Mouse (Mus musculus): ENCODE measurements around the gene Dcst1. TPM values are rescaled to one million over a fixed set of nuclear protein-coding genes. Genes with fewer than 3 reads are reported as not detected.

Dcst1 gene
- polyA plus RNA-seq, 1 experiment from 2014 or later = 0.37 TPM

GRCm38 (mm10) chr3:89391663-89392511 lies 26.8 kb upstream of the Dcst1 start:
- H3K27ac ChIP-seq (replicated peaks; ENCODE audit: low read depth, low read length) = no peak overlapping the region
- H3K27me3 ChIP-seq (ENCODE audit: control insufficient read depth, insufficient read depth, low read length) = peaks cover 6% of the 10 kb centered on the region; the same call in 1 of the 2 replicates
- H3K4me1 ChIP-seq (ENCODE audit: control insufficient read depth, insufficient read depth, low read length) = peaks cover 38% of the 10 kb centered on the region
- WGBS = under 1% methylated on average over 49 of the region's 56 CpGs
- peak overlapping the region; percentile 56 for H3K9ac ChIP-seq (ENCODE audit: low read length)
- H3K4me3 ChIP-seq (ENCODE audit: low read depth, low read length) = peak overlapping the region; percentile 50
- ATAC-seq (ENCODE audit: insufficient number of reproducible peaks, low FRiP score, low TSS enrichment, low read depth) = no peak
- H3K36me3 ChIP-seq (ENCODE audit: control insufficient read depth, insufficient read depth, low read length) = no peaks in the 10 kb centered on the region
- no peaks in the 10 kb centered on the region for H3K9me3 ChIP-seq (ENCODE audit: control insufficient read depth, low read length)
- DNase-seq (ENCODE audit: low spot score) = peak; percentile 64
- peak overlapping the region; percentile 99 for H3K4me2 ChIP-seq (ENCODE audit: low read depth, severe bottlenecking)

DNA sequence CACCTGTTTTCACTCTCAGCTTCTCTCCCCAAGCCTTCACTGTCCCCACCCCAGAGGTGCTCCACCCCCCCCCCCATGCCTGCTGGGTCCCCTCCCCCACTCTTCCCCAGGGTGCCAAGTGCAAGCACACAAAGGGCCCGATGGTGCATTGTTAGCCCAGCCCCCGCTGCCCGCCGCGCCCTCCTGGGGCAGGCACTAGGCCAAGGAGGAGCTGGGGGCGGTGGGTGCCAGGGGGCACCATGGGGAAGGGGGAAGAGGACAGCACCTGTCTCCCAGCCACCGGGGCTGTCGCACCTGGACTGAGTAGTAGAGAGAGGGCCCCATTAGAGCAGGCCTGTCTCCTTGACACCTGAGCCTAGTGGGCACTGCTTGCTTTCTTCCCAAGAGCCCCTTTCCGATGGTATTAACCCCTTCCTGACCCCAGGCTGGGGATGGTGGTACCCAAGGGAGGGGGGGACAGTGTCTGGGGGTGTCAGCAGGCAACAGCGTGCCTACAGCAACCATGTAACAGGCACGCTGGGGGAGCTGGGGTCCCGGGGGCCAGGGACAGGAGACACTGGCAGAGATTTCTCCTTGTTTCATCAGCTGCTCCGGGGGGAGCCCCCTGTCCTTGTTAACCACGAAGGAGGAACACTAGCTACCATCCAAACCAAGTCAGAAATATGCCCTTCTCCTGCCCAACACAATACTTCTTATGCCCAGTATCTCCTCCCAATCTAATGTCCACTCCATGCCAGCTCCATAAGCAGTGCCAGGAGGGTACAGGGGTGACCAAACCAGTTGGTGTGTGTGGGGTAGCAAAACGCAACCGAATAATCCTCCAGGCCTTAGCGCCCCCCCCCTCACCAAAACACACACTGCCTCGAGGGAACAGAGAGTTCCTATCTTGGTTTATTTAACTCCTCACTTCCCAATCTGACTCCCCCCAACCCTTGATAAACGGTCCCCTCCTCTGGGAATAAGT lies 25.9 kb upstream of the Dcst1 start:
- Histone ChIP-seq H3K27ac (replicated peaks; ENCODE audit: low read depth, low read length) (no peak overlapping the region), H3K36me3 (ENCODE audit: control insufficient read depth, insufficient read depth, low read length) (no peaks in the 10 kb centered on the region), H3K9me3 (ENCODE audit: control insufficient read depth, low read length) (no peaks in the 10 kb centered on the region), H3K4me1 (ENCODE audit: control insufficient read depth, insufficient read depth, low read length) (peaks cover 39% of the 10 kb centered on the region), H3K4me2 (ENCODE audit: low read depth, severe bottlenecking) (peak overlapping the region; percentile 99), H3K4me3 (ENCODE audit: low read depth, low read length) (peak overlapping the region; percentile 50), H3K9ac (ENCODE audit: low read length) (no peak overlapping the region), H3K27me3 (ENCODE audit: control insufficient read depth, insufficient read depth, low read length) (peaks cover 6% of the 10 kb centered on the region; the same call in 1 of the 2 replicates)
- ATAC-seq (ENCODE audit: insufficient number of reproducible peaks, low FRiP score, low TSS enrichment, low read depth) = no peak
- WGBS = 9% methylated on average over 19 of the region's 19 CpGs
- DNase-seq (ENCODE audit: low spot score) = no peak

DNA sequence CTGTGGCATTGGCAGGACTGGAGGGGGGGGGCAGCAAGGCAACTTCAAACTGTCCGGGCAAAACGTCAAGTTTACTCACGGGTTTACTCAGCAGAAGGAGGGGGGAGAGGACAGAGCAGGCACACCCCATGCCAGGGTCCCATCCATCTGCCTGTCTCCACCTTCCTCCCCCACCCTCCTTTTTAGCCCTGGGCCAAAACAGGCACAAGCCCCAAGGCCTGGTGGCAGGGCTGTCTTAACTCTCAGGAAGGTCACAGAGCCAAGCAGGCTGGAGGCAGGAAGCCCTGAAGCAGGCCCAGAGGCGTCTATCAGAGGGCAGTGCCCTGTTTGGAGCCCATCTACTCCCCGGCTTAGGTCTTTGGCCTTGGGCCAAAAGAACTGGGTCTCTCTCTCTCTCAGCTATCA lies 25.1 kb upstream of the Dcst1 start:
- Histone ChIP-seq H3K9ac (ENCODE audit: low read length) (no peak overlapping the region), H3K27ac (replicated peaks; ENCODE audit: low read depth, low read length) (no peak overlapping the region), H3K4me2 (ENCODE audit: low read depth, severe bottlenecking) (no peak overlapping the region)

GRCm38 (mm10) chr3:89388901-89389740 lies 24.1 kb upstream of the Dcst1 start:
- Histone ChIP-seq H3K9ac (ENCODE audit: low read length) (no peak overlapping the region), H3K27me3 (ENCODE audit: control insufficient read depth, insufficient read depth, low read length) (peaks cover 6% of the 10 kb centered on the region; the same call in 1 of the 2 replicates), H3K4me1 (ENCODE audit: control insufficient read depth, insufficient read depth, low read length) (peaks cover 35% of the 10 kb centered on the region), H3K4me3 (ENCODE audit: low read depth, low read length) (no peak overlapping the region), H3K4me2 (ENCODE audit: low read depth, severe bottlenecking) (no peak overlapping the region), H3K9me3 (ENCODE audit: control insufficient read depth, low read length) (no peaks in the 10 kb centered on the region), H3K36me3 (ENCODE audit: control insufficient read depth, insufficient read depth, low read length) (no peaks in the 10 kb centered on the region), H3K27ac (replicated peaks; ENCODE audit: low read depth, low read length) (no peak overlapping the region)
- ATAC-seq (ENCODE audit: insufficient number of reproducible peaks, low FRiP score, low TSS enrichment, low read depth) (no peak), DNase-seq (ENCODE audit: low spot score) (no peak)
- 58% methylated on average over 6 of the region's 6 CpGs for WGBS

More for the DNA sequence above, 25.1 kb upstream of the Dcst1 start:
- DNase-seq (ENCODE audit: low spot score) (no peak), ATAC-seq (ENCODE audit: insufficient number of reproducible peaks, low FRiP score, low TSS enrichment, low read depth) (no peak)
- Histone ChIP-seq H3K4me3 (ENCODE audit: low read depth, low read length) (no peak overlapping the region), H3K27me3 (ENCODE audit: control insufficient read depth, insufficient read depth, low read length) (peaks cover 6% of the 10 kb centered on the region; the same call in 1 of the 2 replicates), H3K9me3 (ENCODE audit: control insufficient read depth, low read length) (no peaks in the 10 kb centered on the region), H3K36me3 (ENCODE audit: control insufficient read depth, insufficient read depth, low read length) (no peaks in the 10 kb centered on the region), H3K4me1 (ENCODE audit: control insufficient read depth, insufficient read depth, low read length) (peaks cover 36% of the 10 kb centered on the region)
- WGBS = 50% methylated on average over 5 of the region's 5 CpGs

- no peak overlapping the region for H3K27ac ChIP-seq (replicated peaks; ENCODE audit: low read depth, low read length)
- peaks cover 6% of the 10 kb centered on the region; the same call in 1 of the 2 replicates for H3K27me3 ChIP-seq (ENCODE audit: control insufficient read depth, insufficient read depth, low read length)
- H3K9me3 ChIP-seq (ENCODE audit: control insufficient read depth, low read length) = no peaks in the 10 kb centered on the region
- no peak overlapping the region for H3K4me2 ChIP-seq (ENCODE audit: low read depth, severe bottlenecking)
- DNase-seq (ENCODE audit: low spot score) = no peak
- H3K4me1 ChIP-seq (ENCODE audit: control insufficient read depth, insufficient read depth, low read length) = peaks cover 31% of the 10 kb centered on the region
- 73% methylated on average over 11 of the region's 11 CpGs for WGBS
- no peak overlapping the region for H3K9ac ChIP-seq (ENCODE audit: low read length)
- no peak overlapping the region for H3K4me3 ChIP-seq (ENCODE audit: low read depth, low read length)
- no peak for ATAC-seq (ENCODE audit: insufficient number of reproducible peaks, low FRiP score, low TSS enrichment, low read depth)
- H3K36me3 ChIP-seq (ENCODE audit: control insufficient read depth, insufficient read depth, low read length) = no peaks in the 10 kb centered on the region
These were observed 23.3 kb upstream of the Dcst1 start for GRCm38 (mm10) chr3:89388134-89388881.

- Histone ChIP-seq H3K9ac (ENCODE audit: low read length) (no peak overlapping the region), H3K9me3 (ENCODE audit: control insufficient read depth, low read length) (no peaks in the 10 kb centered on the region), H3K4me1 (ENCODE audit: control insufficient read depth, insufficient read depth, low read length) (peaks cover 29% of the 10 kb centered on the region), H3K4me2 (ENCODE audit: low read depth, severe bottlenecking) (no peak overlapping the region), H3K27me3 (ENCODE audit: control insufficient read depth, insufficient read depth, low read length) (peaks cover 4% of the 10 kb centered on the region; the same call in 1 of the 2 replicates), H3K27ac (replicated peaks; ENCODE audit: low read depth, low read length) (no peak overlapping the region), H3K4me3 (ENCODE audit: low read depth, low read length) (no peak overlapping the region), H3K36me3 (ENCODE audit: control insufficient read depth, insufficient read depth, low read length) (no peaks in the 10 kb centered on the region)
- DNase-seq (ENCODE audit: low spot score) = no peak
- WGBS = 83% methylated on average over 11 of the region's 11 CpGs
- no peak for ATAC-seq (ENCODE audit: insufficient number of reproducible peaks, low FRiP score, low TSS enrichment, low read depth)
These were observed 22.6 kb upstream of the Dcst1 start for GRCm38 (mm10) chr3:89387632-89388031.

DNA sequence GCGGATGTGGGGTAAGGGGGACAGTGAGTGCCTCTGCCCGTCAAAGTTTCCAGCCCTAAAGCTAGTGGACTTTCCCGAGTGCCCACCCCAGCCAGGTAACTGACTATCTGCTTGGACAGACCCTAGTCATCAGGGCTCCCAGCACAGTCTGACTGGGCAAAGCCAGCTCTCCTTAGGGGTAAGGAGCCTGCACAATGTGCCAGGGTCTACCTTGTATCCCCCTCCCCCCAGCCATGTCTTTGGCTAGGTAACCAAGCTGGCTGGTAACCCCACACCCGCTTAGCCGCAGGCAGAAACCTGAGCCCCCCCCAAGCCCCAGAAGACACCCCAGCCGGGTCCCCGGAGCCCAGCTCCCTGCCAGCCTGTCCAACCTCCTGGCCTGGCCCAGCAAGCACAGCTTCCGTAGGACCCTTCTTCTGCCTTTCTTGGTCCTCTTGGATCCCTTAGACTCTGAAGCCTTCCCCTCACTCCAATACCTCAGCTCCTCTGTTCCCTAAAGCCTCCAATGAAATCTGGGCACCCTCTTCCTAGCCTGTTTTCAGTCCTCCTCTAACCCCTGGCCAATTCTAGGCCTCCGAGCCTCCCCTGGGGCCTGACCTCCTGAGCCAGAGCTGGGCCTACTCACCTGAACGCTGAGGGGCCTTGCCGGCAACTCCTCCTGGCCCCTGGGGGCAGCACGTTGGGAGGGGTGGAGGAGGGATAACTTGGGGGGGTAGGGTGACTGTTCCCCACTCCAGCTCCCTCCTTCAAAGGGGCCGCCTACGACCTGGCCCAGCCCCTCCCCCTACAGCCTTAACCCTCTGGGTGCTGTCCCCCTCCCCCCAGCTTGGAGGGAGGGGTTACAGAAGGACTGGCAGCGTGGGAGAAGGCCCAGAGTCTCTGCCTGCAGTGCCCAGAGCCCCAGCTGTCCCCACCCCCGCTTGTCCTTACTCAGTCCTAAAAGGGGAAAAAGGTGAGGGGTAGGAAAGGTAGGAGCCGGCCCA lies 21.7 kb upstream of the Dcst1 start:
- 0 out of 2 replicates have a peak overlapping the region, but pooled peaks have one; percentile 22 for H3K9ac ChIP-seq (ENCODE audit: low read length)
- no peaks in the 10 kb centered on the region for H3K9me3 ChIP-seq (ENCODE audit: control insufficient read depth, low read length)
- 51% methylated on average over 17 of the region's 17 CpGs for WGBS
- ATAC-seq (ENCODE audit: insufficient number of reproducible peaks, low FRiP score, low TSS enrichment, low read depth) (no peak), DNase-seq (ENCODE audit: low spot score) (no peak)
- peaks cover 20% of the 10 kb centered on the region for H3K4me1 ChIP-seq (ENCODE audit: control insufficient read depth, insufficient read depth, low read length)
- H3K4me2 ChIP-seq (ENCODE audit: low read depth, severe bottlenecking) = no peak overlapping the region
- H3K27ac ChIP-seq (replicated peaks; ENCODE audit: low read depth, low read length) = no peak overlapping the region
- H3K27me3 ChIP-seq (ENCODE audit: control insufficient read depth, insufficient read depth, low read length) = no peaks in the 10 kb centered on the region
- no peak overlapping the region for H3K4me3 ChIP-seq (ENCODE audit: low read depth, low read length)
- no peaks in the 10 kb centered on the region for H3K36me3 ChIP-seq (ENCODE audit: control insufficient read depth, insufficient read depth, low read length)

Data from limb, embryonic 11.5 days (tissue).